Mouse (Mus musculus) limb, embryonic 12.5 days (tissue): ENCODE measurements at regions not wholly inside any gene's neighbourhood (a gene's known extent, or its start where the extent isn't known, plus 50 kb on each side); places are given as distances from the start of the nearest gene placed in this dataset.

ENCODE experiments used
- ATAC-seq: fragments of 200-750 bp; cut with Nextera tagmentation; 2 replicates; pipeline ENCODE4 v1.8.0; 2017; ENCODE audit warnings: low read depth, moderate TSS enrichment; ENCODE audit not compliant: insufficient number of reproducible peaks, insufficient read depth, low FRiP score, low TSS enrichment
- H3K27ac ChIP-seq: fragments of 300-500 bp; sonication (generic); 2 replicates; pipeline ENCODE4 v1.5.1; 2016; ENCODE audit warnings: mild to moderate bottlenecking, moderate library complexity
- H3K27me3 ChIP-seq: fragments of 300-500 bp; sonication (generic); 2 replicates; pipeline ENCODE4 v1.6.1; 2016; ENCODE audit warnings: mild to moderate bottlenecking, moderate library complexity
- H3K36me3 ChIP-seq: fragments of 300-500 bp; sonication (generic); 2 replicates; pipeline ENCODE4 v1.6.1; 2016; ENCODE audit warnings: mild to moderate bottlenecking, moderate library complexity
- H3K4me1 ChIP-seq: fragments of 300-500 bp; sonication (generic); replicated peaks from 2 replicates; pipeline ENCODE4 v1.6.1; 2016
- H3K4me2 ChIP-seq: fragments of 300-500 bp; sonication (generic); 2 replicates; pipeline ENCODE4 v1.6.1; 2016; ENCODE audit warnings: mild to moderate bottlenecking, moderate library complexity
- H3K4me3 ChIP-seq: fragments of 300-500 bp; sonication (generic); replicated peaks from 2 replicates; pipeline ENCODE4 v1.5.1; 2016; ENCODE audit warnings: mild to moderate bottlenecking
- H3K9ac ChIP-seq: fragments of 300-500 bp; sonication (generic); replicated peaks from 2 replicates; pipeline ENCODE4 v1.6.1; 2016; ENCODE audit warnings: mild to moderate bottlenecking, moderate library complexity
- H3K9me3 ChIP-seq: fragments of 300-500 bp; sonication (generic); 2 replicates; pipeline ENCODE4 v1.6.1; 2016; ENCODE audit warnings: mild to moderate bottlenecking, moderate library complexity
- WGBS: fragments of 180-500 bp; shearing (Covaris S2); methylation state at CpG from one replicate; pipeline ENCODE4 v1.1.7; 2016; 5-methylcytosine and 5-hydroxymethylcytosine counted together

DNA sequence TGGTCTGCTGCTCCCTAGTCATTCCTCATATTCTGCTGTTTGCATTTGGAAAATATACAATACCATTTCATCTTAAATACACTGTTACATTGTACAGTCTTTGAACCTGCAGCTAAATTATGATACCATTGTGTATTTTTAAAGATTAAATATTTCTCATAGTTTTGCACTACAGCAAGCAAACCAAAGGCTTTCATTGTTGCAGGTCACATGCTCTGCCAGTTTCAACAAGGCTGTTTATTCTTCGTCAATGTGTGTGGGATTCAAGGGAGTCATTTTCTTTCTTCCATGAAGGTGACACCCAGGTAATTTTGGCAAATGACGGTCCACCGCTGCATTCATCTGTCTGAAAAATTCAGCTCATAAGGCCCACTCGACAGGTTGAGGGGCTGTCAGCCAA is 200.9 kb upstream of the Lrig1 start:
- Histone ChIP-seq H3K27me3 (no peaks in the 10 kb centered on the region), H3K36me3 (no peaks in the 10 kb centered on the region), H3K9ac (no peak overlapping the region), H3K4me1 (0 out of 2 replicates have a peak, but pooled peaks cover 8% of the 10 kb centered on the region), H3K27ac (no peak overlapping the region), H3K9me3 (no peaks in the 10 kb centered on the region), H3K4me2 (no peak overlapping the region), H3K4me3 (no peak overlapping the region)
- no peak for ATAC-seq
- 76% methylated on average over 4 of the region's 4 CpGs for WGBS

DNA sequence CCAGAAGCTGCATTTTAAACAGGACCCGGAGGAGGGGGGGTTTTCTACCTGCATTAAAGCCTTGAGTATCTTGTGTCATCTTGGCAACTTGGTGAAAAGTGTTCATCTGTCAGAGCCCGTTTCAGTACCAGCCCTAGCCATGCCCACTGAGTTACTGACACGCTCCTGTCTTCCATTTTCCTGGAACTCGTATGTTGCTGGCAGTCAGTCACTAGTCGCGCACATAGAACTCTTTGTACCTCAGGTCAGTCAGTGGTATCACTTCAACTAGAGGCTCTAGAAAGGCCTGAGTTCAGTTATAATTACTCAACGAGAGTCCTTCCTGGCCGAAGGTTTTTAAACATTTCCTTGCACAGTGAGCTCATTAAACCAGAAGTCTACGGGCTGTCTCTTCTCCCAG is 198.9 kb upstream of the Lrig1 start:
- no peak overlapping the region for H3K4me3 ChIP-seq
- no peak overlapping the region for H3K4me2 ChIP-seq
- no peaks in the 10 kb centered on the region for H3K9me3 ChIP-seq
- ATAC-seq, result no peak
- 0 out of 2 replicates have a peak, but pooled peaks cover 6% of the 10 kb centered on the region for H3K4me1 ChIP-seq
- 79% methylated on average over 9 of the region's 9 CpGs for WGBS
- H3K9ac ChIP-seq, result no peak overlapping the region
- no peak overlapping the region for H3K27ac ChIP-seq
- no peaks in the 10 kb centered on the region for H3K27me3 ChIP-seq
- H3K36me3 ChIP-seq, result no peaks in the 10 kb centered on the region

DNA sequence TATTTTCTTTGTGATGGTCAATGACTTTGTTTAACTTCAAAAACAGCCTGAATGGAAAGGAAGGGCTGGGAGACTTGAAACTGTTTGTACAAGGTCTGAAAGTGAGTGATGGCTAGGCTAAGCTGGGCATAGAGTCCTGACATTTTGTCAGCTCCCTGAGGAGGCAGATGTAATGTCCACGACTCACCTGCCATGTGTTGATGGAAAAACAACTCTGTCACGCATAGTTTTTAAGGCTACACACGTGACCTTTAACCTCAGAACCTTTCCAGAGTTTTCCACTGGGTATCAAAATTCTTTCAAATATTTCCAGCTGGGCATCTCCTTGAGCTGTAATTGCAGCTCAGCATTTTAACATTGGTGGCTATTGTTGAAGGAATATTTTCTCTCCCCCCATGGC is 190.2 kb upstream of the Lrig1 start:
- H3K4me1 ChIP-seq, result 0 out of 2 replicates have a peak, but pooled peaks cover 2% of the 10 kb centered on the region
- H3K4me2 ChIP-seq, result no peak overlapping the region
- no peak overlapping the region for H3K4me3 ChIP-seq
- 55% methylated on average over 3 of the region's 3 CpGs for WGBS
- no peaks in the 10 kb centered on the region for H3K27me3 ChIP-seq
- no peaks in the 10 kb centered on the region for H3K36me3 ChIP-seq
- no peak for ATAC-seq
- H3K27ac ChIP-seq, result no peak overlapping the region
- no peak overlapping the region for H3K9ac ChIP-seq
- no peaks in the 10 kb centered on the region for H3K9me3 ChIP-seq

DNA sequence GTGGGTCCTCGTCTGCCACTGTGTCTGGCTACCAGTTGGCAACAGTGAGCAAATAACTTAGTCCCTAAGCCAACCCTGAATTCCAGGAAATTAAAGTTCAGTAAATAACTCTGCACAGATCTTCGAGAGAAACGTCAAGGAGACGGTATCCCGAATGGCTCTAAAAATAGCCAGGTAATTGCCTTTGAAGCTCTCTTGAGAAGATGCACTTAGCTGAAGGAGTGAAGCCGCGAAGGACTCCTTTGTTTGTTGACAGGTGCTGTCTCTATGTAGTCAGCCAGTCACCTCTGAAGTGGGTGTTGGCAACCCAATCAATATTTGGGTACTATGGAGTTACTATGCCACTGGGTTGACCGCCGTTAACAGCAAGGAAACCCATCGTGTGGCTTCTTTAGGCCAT is 189.3 kb upstream of the Lrig1 start:
- no peak for ATAC-seq
- Histone ChIP-seq H3K4me3 (no peak overlapping the region), H3K4me2 (no peak overlapping the region), H3K27me3 (no peaks in the 10 kb centered on the region), H3K9ac (no peak overlapping the region), H3K4me1 (0 out of 2 replicates have a peak, but pooled peaks cover 2% of the 10 kb centered on the region), H3K9me3 (no peaks in the 10 kb centered on the region), H3K27ac (no peak overlapping the region), H3K36me3 (no peaks in the 10 kb centered on the region)
- 82% methylated on average over 10 of the region's 10 CpGs for WGBS

DNA sequence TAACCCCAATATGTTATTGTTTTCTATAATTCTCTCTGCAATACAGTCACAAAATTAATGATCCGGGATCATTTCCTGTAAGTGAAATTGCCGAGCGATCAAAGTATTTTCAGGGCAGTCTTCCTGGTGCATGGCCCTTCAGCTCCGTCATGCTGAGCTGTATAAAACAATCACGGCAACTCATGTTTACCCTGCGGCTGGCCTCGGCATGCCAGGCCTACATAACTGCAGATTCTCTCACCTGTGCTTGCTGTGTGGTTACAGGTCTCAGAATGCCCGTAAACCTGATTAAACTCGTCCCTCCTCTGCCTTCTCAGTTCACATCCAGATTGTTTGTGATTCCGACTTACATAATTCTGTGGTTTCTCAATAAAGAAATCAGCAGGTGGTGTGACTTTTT is 181.2 kb upstream of the Lrig1 start:
- Histone ChIP-seq H3K27ac (peak overlapping the region; percentile 79), H3K4me2 (no peak overlapping the region), H3K9ac (no peak overlapping the region), H3K4me3 (no peak overlapping the region), H3K36me3 (no peaks in the 10 kb centered on the region), H3K9me3 (no peaks in the 10 kb centered on the region), H3K27me3 (no peaks in the 10 kb centered on the region; the same call in 1 of the 2 replicates), H3K4me1 (peaks cover 15% of the 10 kb centered on the region)
- WGBS, result 50% methylated on average over 10 of the region's 10 CpGs
- ATAC-seq, result no peak

DNA sequence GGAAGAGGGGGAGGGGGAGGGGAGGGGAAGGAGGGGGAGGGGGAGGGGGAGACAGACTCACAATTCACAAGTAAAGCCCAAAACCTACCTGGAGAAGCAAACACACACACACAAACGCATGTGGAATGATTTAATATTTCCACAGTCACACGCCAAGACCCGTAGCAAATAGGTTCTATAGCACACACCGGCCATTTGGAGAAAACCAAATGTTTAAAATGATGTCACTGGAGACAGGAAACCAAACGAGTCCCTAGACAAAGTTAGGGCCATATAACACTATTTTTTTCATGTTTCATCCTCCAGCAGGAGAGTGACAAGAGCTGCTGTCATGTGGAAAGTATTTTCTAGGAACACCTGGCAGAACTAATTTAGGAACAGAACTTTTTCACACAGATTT is 175.9 kb upstream of the Lrig1 start:
- no peak overlapping the region for H3K4me2 ChIP-seq
- H3K27me3 ChIP-seq, result no peaks in the 10 kb centered on the region; the same call in none of the 2 replicates
- 71% methylated on average over 5 of the region's 5 CpGs for WGBS
- no peak overlapping the region for H3K4me3 ChIP-seq
- H3K27ac ChIP-seq, result no peak overlapping the region
- ATAC-seq, result no peak
- H3K9ac ChIP-seq, result no peak overlapping the region
- peaks cover 9% of the 10 kb centered on the region; the same call in 1 of the 2 replicates for H3K4me1 ChIP-seq
- no peaks in the 10 kb centered on the region for H3K9me3 ChIP-seq
- H3K36me3 ChIP-seq, result no peaks in the 10 kb centered on the region

DNA sequence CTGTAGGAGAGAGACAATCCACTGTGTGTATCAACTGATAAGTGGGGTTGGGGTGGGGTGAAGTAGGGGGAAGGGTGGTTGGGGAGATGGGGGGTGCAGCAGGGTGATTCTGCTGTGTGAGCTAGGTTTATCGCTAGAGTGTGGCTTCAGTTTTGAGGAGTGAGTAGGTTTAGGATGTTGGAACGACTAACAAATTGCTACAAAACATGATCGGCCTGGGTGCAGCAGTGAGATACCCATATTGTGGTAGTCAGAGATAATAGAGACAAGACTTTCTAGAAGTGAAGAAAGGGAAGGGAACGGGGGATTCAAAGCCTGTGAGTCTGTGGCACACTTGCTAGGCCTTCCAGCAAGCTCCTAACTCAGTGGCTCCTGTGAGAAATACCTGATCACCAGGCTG is 175.1 kb upstream of the Lrig1 start:
- WGBS, result 88% methylated on average over 4 of the region's 4 CpGs
- no peak for ATAC-seq
- Histone ChIP-seq H3K9ac (no peak overlapping the region), H3K4me1 (peaks cover 9% of the 10 kb centered on the region; the same call in 1 of the 2 replicates), H3K9me3 (no peaks in the 10 kb centered on the region), H3K4me2 (no peak overlapping the region), H3K27me3 (no peaks in the 10 kb centered on the region; the same call in none of the 2 replicates), H3K36me3 (no peaks in the 10 kb centered on the region), H3K27ac (no peak overlapping the region), H3K4me3 (no peak overlapping the region)

DNA sequence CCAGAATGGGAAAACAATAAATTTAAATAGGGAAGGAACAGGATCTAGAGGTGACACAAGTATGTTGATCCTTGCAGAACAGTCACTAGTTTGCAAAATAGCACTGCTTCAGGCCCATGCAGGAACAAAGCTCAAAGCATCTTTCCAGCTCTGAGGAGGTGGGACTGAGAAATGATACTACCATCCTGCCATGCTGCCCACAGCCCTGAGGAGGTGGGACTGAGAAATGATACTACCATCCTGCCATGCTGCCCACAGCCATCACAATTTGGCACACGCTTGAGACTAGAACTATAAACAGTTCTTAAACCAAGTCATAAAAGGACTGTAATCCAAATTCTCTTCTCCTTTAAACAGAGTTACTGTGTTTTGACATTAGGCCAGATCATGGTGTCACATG is 174.5 kb upstream of the Lrig1 start:
- no peak for ATAC-seq

DNA sequence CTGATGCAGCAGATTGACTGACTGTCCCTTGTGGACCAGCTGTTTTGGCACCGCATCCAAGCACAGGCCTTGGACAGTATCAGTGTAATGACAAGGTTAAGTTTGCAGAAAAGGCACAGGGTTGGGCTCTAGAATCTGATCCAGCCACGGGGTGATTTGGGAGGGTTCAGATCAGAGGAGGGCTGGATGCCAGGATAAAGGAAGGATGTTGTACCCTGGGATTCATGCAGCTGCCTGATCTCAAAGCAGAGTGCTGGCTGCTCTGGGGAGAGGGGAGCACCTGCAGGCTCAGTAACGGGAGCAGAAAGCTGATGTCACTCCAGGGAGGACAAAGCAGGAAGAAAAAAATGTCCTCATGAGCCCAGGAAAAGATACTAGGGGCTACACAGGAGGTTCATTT is 168.0 kb upstream of the Lrig1 start:
- Histone ChIP-seq H3K9me3 (no peaks in the 10 kb centered on the region), H3K27ac (no peak overlapping the region), H3K4me1 (no peaks in the 10 kb centered on the region), H3K36me3 (no peaks in the 10 kb centered on the region), H3K4me2 (no peak overlapping the region), H3K4me3 (no peak overlapping the region), H3K9ac (no peak overlapping the region), H3K27me3 (no peaks in the 10 kb centered on the region)
- ATAC-seq, result no peak
- 60% methylated on average over 3 of the region's 3 CpGs for WGBS

More for the DNA sequence above, 174.5 kb upstream of the Lrig1 start:
- Histone ChIP-seq H3K27ac (no peak overlapping the region), H3K4me1 (peaks cover 9% of the 10 kb centered on the region; the same call in 1 of the 2 replicates), H3K27me3 (no peaks in the 10 kb centered on the region; the same call in none of the 2 replicates), H3K9ac (no peak overlapping the region), H3K36me3 (no peaks in the 10 kb centered on the region), H3K4me2 (no peak overlapping the region), H3K4me3 (no peak overlapping the region), H3K9me3 (no peaks in the 10 kb centered on the region)
- 71% methylated on average over 1 of the region's 1 CpGs for WGBS

DNA sequence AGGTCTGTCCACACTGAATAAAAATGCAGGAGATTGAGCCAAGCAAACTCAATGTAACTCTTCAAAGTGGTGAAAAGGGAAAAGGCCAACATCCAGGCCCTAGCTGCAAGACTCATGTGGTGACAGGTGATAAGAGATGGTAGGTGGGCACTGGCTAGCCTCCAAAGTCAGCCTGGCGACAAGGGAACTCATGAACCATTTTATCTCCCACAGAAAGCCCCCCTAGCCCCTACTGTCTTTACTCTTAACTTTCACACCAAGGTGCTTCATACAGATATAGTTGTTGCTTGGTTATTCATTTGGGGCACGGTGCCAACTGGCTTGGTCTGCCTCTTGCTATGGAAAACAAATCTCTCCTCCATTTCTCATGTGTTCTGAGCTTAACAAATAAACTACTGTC is 165.5 kb upstream of the Lrig1 start:
- Histone ChIP-seq H3K27me3 (no peaks in the 10 kb centered on the region), H3K9ac (no peak overlapping the region), H3K4me2 (no peak overlapping the region), H3K4me3 (no peak overlapping the region), H3K9me3 (no peaks in the 10 kb centered on the region), H3K36me3 (no peaks in the 10 kb centered on the region), H3K4me1 (no peaks in the 10 kb centered on the region), H3K27ac (no peak overlapping the region)
- ATAC-seq, result no peak
- 79% methylated on average over 2 of the region's 2 CpGs for WGBS

DNA sequence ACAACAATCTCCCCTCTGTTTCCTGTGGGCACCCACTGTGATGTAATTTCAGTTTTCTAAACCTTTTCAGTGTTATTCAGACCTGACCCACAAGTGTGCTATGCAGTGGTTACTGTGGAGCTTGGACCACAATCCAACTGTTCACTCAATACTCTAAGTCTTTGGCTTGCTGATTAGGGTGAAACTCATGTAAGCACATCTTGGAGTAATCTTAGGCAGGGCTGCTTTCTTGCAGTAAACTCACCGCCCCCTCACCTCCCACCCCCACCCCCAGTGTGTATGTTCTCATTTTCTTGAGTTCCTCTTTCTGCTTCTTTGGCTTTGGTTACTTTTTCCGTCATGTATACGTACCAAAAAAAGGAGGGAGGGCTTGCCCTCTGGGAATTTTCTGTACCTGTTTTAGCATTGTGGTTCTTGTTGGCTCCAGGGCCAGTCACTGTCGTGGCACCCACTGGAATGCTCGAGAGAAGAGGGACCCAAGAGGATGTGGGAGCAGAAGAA is 158.2 kb upstream of the Lrig1 start:
- H3K9ac ChIP-seq, result no peak overlapping the region
- no peak overlapping the region for H3K4me2 ChIP-seq
- H3K4me3 ChIP-seq, result no peak overlapping the region
- H3K27ac ChIP-seq, result peak overlapping the region; percentile 41; the same call in 1 of the 2 replicates
- 67% methylated on average over 5 of the region's 5 CpGs for WGBS
- H3K36me3 ChIP-seq, result no peaks in the 10 kb centered on the region
- H3K4me1 ChIP-seq, result peaks cover 10% of the 10 kb centered on the region
- no peak for ATAC-seq
- H3K27me3 ChIP-seq, result no peaks in the 10 kb centered on the region
- no peaks in the 10 kb centered on the region for H3K9me3 ChIP-seq

DNA sequence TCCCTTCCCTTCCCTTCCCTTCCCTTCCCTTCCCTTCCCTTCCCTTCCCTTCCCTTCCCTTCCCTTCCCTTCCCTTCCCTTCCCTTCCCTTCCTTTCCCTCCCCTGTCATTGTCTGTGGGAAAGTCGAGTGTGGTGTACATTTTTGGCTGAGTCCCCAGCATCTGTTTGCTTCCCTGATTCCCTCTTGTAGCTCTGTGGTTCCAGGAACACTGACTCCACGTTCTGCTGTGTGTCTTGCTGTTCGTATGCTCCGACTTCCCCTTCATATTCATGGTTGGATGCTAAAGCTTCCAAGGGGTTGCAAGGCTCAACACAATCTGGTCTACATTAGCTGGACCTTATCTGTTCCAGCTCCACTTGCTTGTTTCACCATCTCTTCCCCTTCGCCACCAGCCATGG is 150.2 kb upstream of the Lrig1 start:
- Histone ChIP-seq H3K9me3 (no peaks in the 10 kb centered on the region), H3K27ac (no peak overlapping the region), H3K9ac (no peak overlapping the region), H3K4me3 (no peak overlapping the region), H3K4me1 (peaks cover 3% of the 10 kb centered on the region; the same call in 1 of the 2 replicates), H3K36me3 (no peaks in the 10 kb centered on the region), H3K27me3 (no peaks in the 10 kb centered on the region), H3K4me2 (no peak overlapping the region)
- WGBS, result 75% methylated on average over 5 of the region's 5 CpGs
- ATAC-seq, result no peak
